Mouse (Mus musculus) forebrain, embryonic 12.5 days (tissue): ENCODE data around the gene Pirb. TPM values are rescaled to one million over a fixed set of nuclear protein-coding genes. Genes with fewer than 3 reads are reported as not detected.
"Not testable (repeated sequence)": the region's sequence is repeated elsewhere in the genome, so short reads cannot be mapped to it uniquely, and the experiment has no call there.

Experiments used
- ATAC-seq: fragments of 200-750 bp; cut with Nextera tagmentation; 2 replicates; pipeline ENCODE4 v1.8.0; 2017; ENCODE audit warnings: moderate TSS enrichment; ENCODE audit not compliant: low FRiP score
- H3K27ac ChIP-seq: fragments of 300-500 bp; sonication (generic); 2 replicates; pipeline ENCODE4 v1.5.1; 2016; ENCODE audit warnings: mild to moderate bottlenecking
- H3K27me3 ChIP-seq: fragments of 300-500 bp; sonication (generic); 2 replicates; pipeline ENCODE4 v1.6.1; 2016; ENCODE audit warnings: mild to moderate bottlenecking
- H3K36me3 ChIP-seq: fragments of 300-500 bp; sonication (generic); replicated peaks from 2 replicates; pipeline ENCODE4 v1.6.1; 2016; ENCODE audit warnings: mild to moderate bottlenecking
- H3K4me1 ChIP-seq: fragments of 300-500 bp; sonication (generic); 2 replicates; pipeline ENCODE4 v1.6.1; 2016
- H3K4me2 ChIP-seq: fragments of 300-500 bp; sonication (generic); 2 replicates; pipeline ENCODE4 v1.6.1; 2016; ENCODE audit warnings: mild to moderate bottlenecking, moderate library complexity
- H3K4me3 ChIP-seq: fragments of 300-500 bp; sonication (generic); replicated peaks from 2 replicates; pipeline ENCODE4 v1.5.1; 2016; ENCODE audit warnings: mild to moderate bottlenecking
- H3K9ac ChIP-seq: fragments of 300-500 bp; sonication (generic); 2 replicates; pipeline ENCODE4 v1.6.1; 2016; ENCODE audit warnings: mild to moderate bottlenecking
- H3K9me3 ChIP-seq: fragments of 300-500 bp; sonication (generic); 2 replicates; pipeline ENCODE4 v1.6.1; 2016
- WGBS: fragments of 180-500 bp; shearing (Covaris S2); methylation state at CpG from one replicate; pipeline ENCODE4 v1.1.7; 2016; 5-methylcytosine and 5-hydroxymethylcytosine counted together
- polyA plus RNA-seq: library from polyadenylated mRNA; unstranded; fragments of >200 nt; fragmentation: Nextera tagmentation; extraction: Ambion mirVana; gene quantifications from 2 replicates; pipeline ENCODE4 v1.2.1, GENCODE M21; 2016

Gene Pirb
- polyA plus RNA-seq, 1 experiment from 2014 or later, result 0.23 TPM

DNA sequence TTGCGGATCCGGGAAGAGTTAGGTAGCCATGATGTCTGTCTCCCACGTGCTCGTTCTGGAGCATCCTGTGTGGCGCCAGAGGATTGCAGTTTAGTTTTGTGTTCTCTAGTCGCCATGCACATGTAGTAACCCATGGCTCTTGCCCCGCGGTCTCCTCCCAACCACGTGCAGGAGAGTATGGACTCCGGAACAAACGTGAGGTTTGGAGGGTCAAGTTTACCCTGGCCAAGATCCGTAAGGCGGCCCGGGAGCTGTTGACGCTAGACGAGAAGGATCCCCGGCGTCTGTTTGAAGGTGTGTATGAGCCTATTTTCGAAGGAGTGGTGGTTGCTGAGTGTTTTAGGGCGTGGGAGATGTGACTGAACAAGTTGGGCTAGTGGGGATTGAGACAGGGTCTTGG is 15.7 kb downstream of the Pirb start:
- no peak; the same call in 1 of the 2 replicates for ATAC-seq
- 2% methylated on average over 20 of the region's 20 CpGs for WGBS
- H3K4me2 ChIP-seq, result peak overlapping the region; percentile 93
- peak overlapping the region; percentile 88 for H3K4me3 ChIP-seq
- peak overlapping the region; percentile 93 for H3K9ac ChIP-seq
- H3K4me1 ChIP-seq, result peaks cover 23% of the 10 kb centered on the region
- H3K27me3 ChIP-seq, result no peaks in the 10 kb centered on the region
- H3K27ac ChIP-seq, result peak overlapping the region; percentile 95
- peaks cover 49% of the 10 kb centered on the region for H3K36me3 ChIP-seq
- H3K9me3 ChIP-seq, result no peaks in the 10 kb centered on the region

GRCm38 (mm10) chr7:3703879-3704441 is 16.2 kb downstream of the Pirb start, which contains the start of gene Rps9:
Rps9 (plus strand) TSS chr7:3703993.
- peaks cover 23% of the 10 kb centered on the region for H3K4me1 ChIP-seq
- 1% methylated on average over 42 of the region's 42 CpGs for WGBS
- H3K9me3 ChIP-seq, result no peaks in the 10 kb centered on the region
- H3K36me3 ChIP-seq, result peaks cover 55% of the 10 kb centered on the region
- ATAC-seq, result peak; percentile 97
- H3K4me2 ChIP-seq, result peak within 1 kb of the TSS; percentile 93
- no peaks in the 10 kb centered on the region for H3K27me3 ChIP-seq
- H3K27ac ChIP-seq, result peak within 1 kb of the TSS; percentile 95
- H3K9ac ChIP-seq, result peak within 1 kb of the TSS; percentile 93
- peak within 1 kb of the TSS; percentile 88 for H3K4me3 ChIP-seq

GRCm38 (mm10) chr7:3703148-3703878 is 16.9 kb downstream of the Pirb start:
- no peaks in the 10 kb centered on the region for H3K9me3 ChIP-seq
- peak overlapping the region; percentile 88 for H3K4me3 ChIP-seq
- H3K27ac ChIP-seq, result peak overlapping the region; percentile 95
- peak overlapping the region; percentile 93 for H3K4me2 ChIP-seq
- peak overlapping the region; percentile 93 for H3K9ac ChIP-seq
- H3K27me3 ChIP-seq, result no peaks in the 10 kb centered on the region
- peaks cover 23% of the 10 kb centered on the region for H3K4me1 ChIP-seq
- ATAC-seq, result peak; percentile 58
- 23% methylated on average over 6 of the region's 6 CpGs for WGBS
- peaks cover 60% of the 10 kb centered on the region for H3K36me3 ChIP-seq

DNA sequence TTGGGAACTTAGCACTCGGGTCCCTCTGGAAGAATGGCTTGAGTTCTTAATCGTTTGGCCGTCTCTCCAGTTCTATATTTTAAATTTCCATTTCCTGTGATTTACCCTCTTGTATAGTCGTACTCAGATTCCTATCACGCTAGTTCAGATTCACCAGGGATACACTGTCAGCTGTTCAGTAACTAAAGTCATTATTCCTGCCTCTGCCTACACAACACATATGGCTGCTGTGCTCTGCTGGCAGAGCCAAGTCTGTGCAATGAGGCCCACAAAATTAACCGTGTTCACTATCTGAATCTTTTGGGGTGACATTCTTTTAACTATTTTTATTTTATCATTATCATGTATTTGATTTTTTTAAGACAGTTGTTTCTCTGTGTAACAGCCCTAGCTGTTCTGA is 21.7 kb downstream of the Pirb start:
- WGBS, result 94% methylated on average over 6 of the region's 6 CpGs
- Histone ChIP-seq H3K4me1 (peaks cover 14% of the 10 kb centered on the region), H3K9me3 (no peaks in the 10 kb centered on the region), H3K4me3 (no peak overlapping the region), H3K27me3 (no peaks in the 10 kb centered on the region), H3K27ac (no peak overlapping the region), H3K36me3 (peaks cover 50% of the 10 kb centered on the region), H3K4me2 (no peak overlapping the region), H3K9ac (no peak overlapping the region)
- ATAC-seq, result no peak

DNA sequence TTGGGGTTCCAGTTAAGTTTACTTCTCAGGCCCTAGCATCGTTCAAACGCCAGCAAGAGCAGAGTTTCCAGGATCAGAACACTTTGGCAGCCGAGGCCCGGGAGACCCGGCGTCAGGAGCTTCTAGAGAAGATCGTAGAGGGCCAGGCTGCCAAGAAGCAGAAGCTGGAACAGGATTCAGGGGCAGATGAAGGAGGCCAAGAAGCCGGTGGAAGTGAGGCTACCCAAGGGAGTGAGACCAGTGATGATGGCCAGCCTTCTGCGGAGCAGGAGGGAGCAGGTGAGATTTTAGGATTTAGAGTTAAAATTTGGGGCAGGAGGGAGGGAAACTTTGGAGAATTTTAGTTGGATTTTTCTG is 25.3 kb downstream of the Pirb start:
- Histone ChIP-seq H3K9ac (peak overlapping the region; percentile 86), H3K27ac (peak overlapping the region; percentile 95), H3K4me1 (peaks cover 26% of the 10 kb centered on the region), H3K36me3 (peaks cover 36% of the 10 kb centered on the region), H3K4me2 (peak overlapping the region; percentile 74), H3K4me3 (peak overlapping the region; percentile 59)
- ATAC-seq, H3K27me3 ChIP-seq, H3K9me3 ChIP-seq: not testable (repeated sequence)
- WGBS, result 7% methylated on average over 9 of the region's 9 CpGs

GRCm38 (mm10) chr7:3694076-3694948 is 25.9 kb downstream of the Pirb start:
- H3K27me3 ChIP-seq, result no peaks in the 10 kb centered on the region
- WGBS, result under 1% methylated on average over 54 of the region's 55 CpGs

GRCm38 (mm10) chr7:3693809-3694075 is 26.4 kb downstream of the Pirb start:
- Histone ChIP-seq H3K4me3 (peak overlapping the region; percentile 59), H3K27me3 (no peaks in the 10 kb centered on the region), H3K4me1 (peaks cover 26% of the 10 kb centered on the region), H3K27ac (peak overlapping the region; percentile 95), H3K36me3 (peaks cover 24% of the 10 kb centered on the region), H3K9me3 (no peaks in the 10 kb centered on the region), H3K4me2 (peak overlapping the region; percentile 74), H3K9ac (peak overlapping the region; percentile 86)
- ATAC-seq, result no peak; the same call in 1 of the 2 replicates
- under 1% methylated on average over 18 of the region's 18 CpGs for whole genome bisulfite sequencing

More at GRCm38 (mm10) chr7:3694076-3694948, 25.9 kb downstream of the Pirb start:
- H3K9me3 ChIP-seq, result no peaks in the 10 kb centered on the region
- H3K4me2 ChIP-seq, result peak overlapping the region; percentile 74
- H3K4me3 ChIP-seq, result peak overlapping the region; percentile 59
- peak overlapping the region; percentile 86 for H3K9ac ChIP-seq
- peak overlapping the region; percentile 95 for H3K27ac ChIP-seq
- H3K36me3 ChIP-seq, result peaks cover 30% of the 10 kb centered on the region
- ATAC-seq, result peak; percentile 61
- H3K4me1 ChIP-seq, result peaks cover 26% of the 10 kb centered on the region

DNA sequence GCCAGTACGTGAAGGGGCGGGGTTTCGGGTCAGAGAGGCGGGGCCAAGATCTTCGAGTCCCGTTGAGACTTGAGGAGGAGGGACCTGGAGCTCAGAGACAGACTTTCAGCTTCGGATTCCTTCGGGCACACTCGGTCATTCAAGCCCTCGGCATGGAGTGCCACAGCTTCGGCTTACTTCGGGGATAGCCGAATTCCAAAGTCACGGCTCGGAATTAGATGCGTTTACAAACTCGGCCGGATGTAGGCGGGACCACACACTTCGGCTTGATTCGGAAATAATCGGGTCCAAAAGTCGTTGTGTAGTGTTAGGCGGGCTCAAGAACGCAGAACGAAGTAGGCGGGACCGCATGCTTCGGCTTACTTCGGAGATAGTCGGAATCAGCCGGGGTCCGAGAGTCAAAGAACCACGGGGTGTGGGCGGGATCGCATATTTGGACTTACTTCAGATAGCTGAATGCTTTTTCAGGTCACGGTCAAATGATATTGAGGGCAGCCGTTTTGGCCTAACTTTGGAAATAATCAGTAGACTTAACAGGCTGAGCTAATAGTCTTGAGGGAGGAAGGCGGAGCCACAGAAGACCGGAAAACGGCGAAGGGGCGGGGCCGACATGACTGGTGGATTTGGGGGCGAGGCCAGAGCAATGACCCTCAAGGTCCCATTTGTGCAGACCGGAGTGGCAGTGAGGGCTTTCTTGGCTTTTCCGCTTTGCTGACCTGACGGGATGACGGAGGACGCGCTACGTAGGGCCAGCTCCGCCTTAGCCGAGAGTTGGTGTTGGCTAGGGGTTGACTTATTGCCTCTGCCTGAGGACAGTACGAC is 27.0 kb downstream of the Pirb start, which contains the start of gene Mboat7:
Gene Mboat7 (minus strand): TSS at position 537 of the 822 bp plus-strand sequence.
- under 1% methylated on average over 55 of the region's 55 CpGs for WGBS
- no peaks in the 10 kb centered on the region for H3K27me3 ChIP-seq

DNA sequence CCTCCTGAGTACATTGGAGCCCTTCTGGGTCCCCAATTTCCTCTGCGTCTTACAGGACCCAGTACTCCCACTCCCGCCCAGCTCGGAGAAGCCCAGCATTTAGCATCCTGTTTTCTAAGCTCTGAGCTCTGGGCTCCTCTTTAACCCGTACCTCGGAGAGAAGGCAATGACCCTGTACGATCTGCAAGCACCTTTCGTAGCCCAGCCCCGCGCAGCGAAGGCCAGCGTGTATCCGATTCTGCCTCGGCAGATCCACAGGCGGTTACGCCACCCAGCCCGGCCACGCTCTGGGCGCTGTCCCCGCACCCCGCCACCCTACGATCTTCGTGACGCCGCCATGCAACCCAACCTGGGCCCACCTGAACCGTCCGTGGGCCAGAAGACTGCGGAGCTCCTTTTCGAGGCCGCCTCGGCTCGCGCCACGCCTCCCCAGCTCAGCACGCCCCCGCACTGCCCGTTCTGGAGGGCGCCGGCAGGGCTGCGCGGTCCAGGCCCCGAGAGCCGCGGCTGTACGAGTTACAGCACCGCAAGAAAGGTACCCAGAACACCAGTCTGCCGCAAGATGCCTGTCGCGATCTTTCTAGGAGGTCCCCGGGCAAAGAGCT is 27.7 kb downstream of the Pirb start, which contains the start of gene Tsen34:
Gene Tsen34 (plus strand): TSS at position 482 of the 605 bp plus-strand sequence.
- Histone ChIP-seq H3K4me1 (peaks cover 26% of the 10 kb centered on the region), H3K9me3 (no peaks in the 10 kb centered on the region), H3K27ac (peak within 1 kb of the TSS; percentile 95), H3K4me3 (peak within 1 kb of the TSS; percentile 59), H3K36me3 (peaks cover 14% of the 10 kb centered on the region), H3K27me3 (no peaks in the 10 kb centered on the region), H3K9ac (peak within 1 kb of the TSS; percentile 86), H3K4me2 (peak within 1 kb of the TSS; percentile 74)
- WGBS, result under 1% methylated on average over 49 of the region's 49 CpGs
- no peak; the same call in 1 of the 2 replicates for ATAC-seq

More for the DNA sequence above, 27.0 kb downstream of the Pirb start, which contains the start of gene Mboat7:
- Histone ChIP-seq H3K9me3 (no peaks in the 10 kb centered on the region), H3K4me3 (peak within 1 kb of the TSS; percentile 59), H3K4me2 (peak within 1 kb of the TSS; percentile 74), H3K4me1 (peaks cover 26% of the 10 kb centered on the region), H3K27ac (peak within 1 kb of the TSS; percentile 95), H3K9ac (peak within 1 kb of the TSS; percentile 86), H3K36me3 (peaks cover 19% of the 10 kb centered on the region)
- peak; percentile 87 for ATAC-seq

- WGBS, result 41% methylated on average over 3 of the region's 3 CpGs
- Histone ChIP-seq H3K4me3 (peak overlapping the region; percentile 59), H3K27me3 (no peaks in the 10 kb centered on the region), H3K36me3 (peaks cover 14% of the 10 kb centered on the region), H3K27ac (peak overlapping the region; percentile 95; the same call in 1 of the 2 replicates), H3K9ac (peak overlapping the region; percentile 86), H3K4me1 (peaks cover 26% of the 10 kb centered on the region), H3K4me2 (peak overlapping the region; percentile 74), H3K9me3 (no peaks in the 10 kb centered on the region)
- ATAC-seq, result no peak
Measured at GRCm38 (mm10) chr7:3691919-3692318, 28.3 kb downstream of the Pirb start.
